Mouse (Mus musculus): Measurements from ENCODE around the gene Tmprss9.

DNA sequence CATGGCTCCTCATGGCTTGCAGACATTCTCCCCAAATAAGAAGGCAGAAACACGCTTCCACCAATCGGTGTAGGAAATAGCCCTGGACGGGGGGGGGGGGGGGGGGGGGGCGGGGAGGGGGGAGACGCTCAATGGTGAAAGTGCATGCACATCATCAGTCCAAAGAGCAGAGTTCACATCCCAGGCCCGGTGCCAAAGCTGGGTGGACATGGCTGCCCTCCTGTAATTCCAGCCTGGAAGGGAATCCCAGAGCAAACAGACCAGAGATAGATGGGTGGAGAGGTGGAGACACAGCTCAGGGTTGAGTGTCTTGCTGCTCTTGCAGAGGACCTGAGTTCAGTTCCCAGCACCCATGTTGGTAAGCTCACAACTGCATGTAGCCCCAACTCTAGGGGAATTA lies 655 bp upstream of the Tmprss9 start:
- no peak for TF ChIP-seq GATA1 (IDR thresholded peaks at IDR 0.05; ENCODE audit: borderline replicate concordance, low read length)
- no peak for TF ChIP-seq FLI1 (IDR thresholded peaks at IDR 0.05; ENCODE audit: low read length)

Measured in megakaryocyte, embryonic 14.5 days (primary cell).